Mouse (Mus musculus) frontal cortex, postnatal 25 days (tissue): ENCODE measurements around the gene Gm44511.

Experiments used
- DNase-seq, 2 experiments: peaks; one replicate each; pipeline ENCODE4 v3.0.0; 2022; ENCODE audit warnings: low spot score in 2 of 2

Gene Gm44511

GRCm38 (mm10) chr6:128826132-128826531, at the start of gene Gm44511, which contains the start of gene Klrb1b:
Gene Gm44511 (minus strand): TSS chr6:128826315.
Gene Klrb1b (minus strand): TSS chr6:128826331.
- no peak for DNase-seq

GRCm38 (mm10) chr6:128871910-128872610, 45.9 kb upstream of the Gm44511 start:
- no peak for DNase-seq

DNA sequence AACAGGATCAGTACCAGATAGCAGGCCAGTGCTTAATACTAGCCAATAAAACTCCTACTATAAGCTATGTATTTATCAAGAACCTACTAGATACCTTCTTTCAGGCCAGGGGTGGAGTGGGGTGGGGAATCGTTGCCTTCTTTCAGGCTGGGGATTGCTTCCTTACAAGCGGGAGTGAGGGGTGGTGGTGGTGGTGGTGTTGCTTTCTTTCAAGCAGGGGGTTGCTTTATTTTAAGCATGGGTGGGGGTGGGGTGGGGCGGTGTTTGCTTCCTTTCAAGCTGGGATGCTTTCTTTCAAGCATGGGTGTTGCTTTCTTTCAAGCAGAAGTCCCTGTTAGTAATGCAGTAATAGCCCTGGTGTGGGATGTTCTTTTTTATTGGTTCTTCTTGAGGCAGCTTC, 42.7 kb upstream of the Gm44511 start:
- no peak for DNase-seq

GRCm38 (mm10) chr6:128857976-128858375, 31.9 kb upstream of the Gm44511 start:
- DNase-seq = no peak

GRCm38 (mm10) chr6:128856250-128856649, 30.1 kb upstream of the Gm44511 start:
- no peak for DNase-seq

- DNase-seq = no peak
Observed at GRCm38 (mm10) chr6:128855477-128855876, 29.4 kb upstream of the Gm44511 start.

DNA sequence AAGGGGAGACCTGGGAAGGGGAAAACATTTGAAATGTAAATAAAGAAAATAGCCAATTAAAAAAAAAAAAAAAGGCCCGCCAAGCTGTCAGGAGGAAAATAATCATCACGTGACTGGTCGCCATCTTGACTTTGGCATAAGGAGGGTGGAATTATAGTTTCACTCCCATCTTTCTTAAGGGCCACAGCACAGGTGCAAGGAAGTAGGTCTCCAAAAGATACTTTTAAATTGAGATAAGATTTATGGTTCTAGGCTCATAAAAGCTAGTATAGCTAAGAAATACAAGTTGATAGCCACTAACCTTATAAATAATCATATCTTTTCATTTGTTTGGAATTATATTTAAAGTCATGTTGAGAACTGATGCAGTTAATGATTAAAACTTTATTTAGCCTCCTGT, 28.8 kb upstream of the Gm44511 start:
- no peak for DNase-seq

DNA sequence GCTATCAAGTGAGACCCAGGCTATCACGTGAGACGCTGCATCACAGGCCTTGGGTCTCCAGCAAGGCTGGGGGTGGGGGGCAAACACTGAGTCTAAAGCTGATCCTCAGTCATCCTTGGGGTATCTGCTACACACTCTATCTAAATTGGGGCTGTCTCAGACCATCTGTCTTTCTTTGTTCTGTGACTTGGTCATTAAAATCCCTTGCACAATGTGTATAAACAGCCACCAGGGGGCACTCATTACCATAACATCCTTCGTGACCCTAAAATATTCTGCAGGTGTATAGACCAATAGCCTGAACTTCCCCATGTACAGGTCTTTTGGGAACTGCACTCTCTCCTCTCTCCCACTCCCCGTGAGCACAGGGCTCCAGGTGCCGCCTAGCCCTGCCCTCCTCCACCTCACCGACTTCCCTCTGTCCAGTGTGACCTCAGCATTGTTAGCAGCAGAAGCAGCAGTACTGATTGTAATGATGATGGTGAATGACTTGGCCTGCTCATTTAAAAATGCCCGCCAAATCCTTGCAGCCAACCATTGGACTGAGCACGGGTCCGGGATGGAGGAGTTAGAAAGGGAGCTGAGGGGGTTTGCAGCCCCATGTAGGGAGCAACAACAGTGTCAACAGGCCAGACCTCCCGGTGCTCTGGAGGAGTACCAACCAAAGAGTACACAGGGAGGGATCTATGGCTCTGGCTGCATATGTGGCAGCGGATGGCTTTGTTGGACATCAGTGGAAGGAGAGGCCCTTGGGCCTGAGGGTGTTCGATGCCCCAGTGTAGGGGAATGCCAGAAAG, 28.1 kb upstream of the Gm44511 start:
- peak in 1 of 2 experiments; percentile 61 for DNase-seq

DNA sequence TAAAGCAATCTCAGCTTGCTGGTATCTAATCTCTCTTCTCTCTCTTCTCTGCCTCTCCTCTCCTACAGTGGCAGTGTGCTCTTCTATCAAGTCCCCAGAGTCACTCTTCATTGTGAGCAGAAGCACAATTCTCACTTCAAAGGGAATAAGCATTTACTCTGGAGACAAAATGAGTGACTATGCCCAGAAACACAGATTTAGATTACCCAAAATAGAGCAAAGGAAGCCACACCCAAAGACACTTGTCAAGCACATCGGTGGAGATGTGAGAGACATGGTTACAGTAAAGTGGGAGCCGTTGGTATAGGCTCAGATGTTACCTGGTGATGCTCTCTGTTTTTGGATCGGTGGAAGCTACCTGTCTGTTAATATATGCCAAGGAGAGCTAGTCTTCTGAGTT, 26.7 kb upstream of the Gm44511 start:
- no peak for DNase-seq

DNA sequence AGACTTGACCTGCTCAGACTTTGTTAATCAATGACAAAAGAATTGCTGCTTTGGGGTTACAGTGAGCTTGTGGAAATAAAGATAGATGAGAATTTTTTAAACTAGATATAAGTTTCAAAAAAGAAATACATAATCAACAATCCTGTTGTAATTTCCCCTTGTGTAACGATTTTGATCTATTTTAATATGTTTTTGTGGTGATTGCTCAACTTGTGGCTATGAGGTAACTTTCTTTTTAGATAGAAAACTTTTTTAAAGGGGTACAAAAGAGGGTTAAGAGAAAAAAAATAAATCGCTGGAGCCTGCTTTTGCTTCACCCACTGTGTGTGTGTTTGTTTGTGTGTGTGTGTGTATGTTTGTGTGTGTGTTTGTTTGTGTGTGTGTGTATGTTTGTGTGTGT, 25.0 kb upstream of the Gm44511 start:
- DNase-seq = no peak

- no peak for DNase-seq
Observed at GRCm38 (mm10) chr6:128850671-128851070, 24.6 kb upstream of the Gm44511 start.

GRCm38 (mm10) chr6:128849902-128850301, 23.8 kb upstream of the Gm44511 start:
- DNase-seq = no peak

- DNase-seq = no peak
Observed at GRCm38 (mm10) chr6:128847401-128847800, 21.3 kb upstream of the Gm44511 start.

DNA sequence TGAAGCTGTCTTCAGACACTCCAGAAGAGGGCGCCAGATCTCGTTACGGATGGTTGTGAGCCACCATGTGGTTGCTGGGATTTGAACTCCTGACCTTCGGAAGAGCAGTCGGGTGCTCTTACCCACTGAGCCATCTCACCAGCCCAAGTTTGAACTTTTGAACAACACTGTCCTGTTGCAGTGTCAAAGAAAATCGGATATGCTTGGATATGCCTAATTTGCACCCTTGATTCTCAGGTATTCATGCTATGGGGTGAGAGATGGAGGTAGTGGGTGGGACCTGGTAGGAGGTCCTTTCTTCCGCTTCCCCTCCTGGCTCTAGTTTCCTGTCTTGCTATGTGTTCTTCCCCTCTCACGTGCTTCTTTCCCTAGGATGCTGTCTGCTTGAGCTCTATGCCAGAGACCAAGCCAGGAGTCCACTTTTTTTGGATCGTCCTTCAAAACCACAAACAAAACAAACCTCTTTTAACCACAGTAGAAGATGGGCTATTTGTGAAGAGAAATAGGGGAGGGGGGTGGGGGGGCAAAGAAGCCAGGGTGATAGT, 20.0 kb upstream of the Gm44511 start:
- DNase-seq = no peak

DNA sequence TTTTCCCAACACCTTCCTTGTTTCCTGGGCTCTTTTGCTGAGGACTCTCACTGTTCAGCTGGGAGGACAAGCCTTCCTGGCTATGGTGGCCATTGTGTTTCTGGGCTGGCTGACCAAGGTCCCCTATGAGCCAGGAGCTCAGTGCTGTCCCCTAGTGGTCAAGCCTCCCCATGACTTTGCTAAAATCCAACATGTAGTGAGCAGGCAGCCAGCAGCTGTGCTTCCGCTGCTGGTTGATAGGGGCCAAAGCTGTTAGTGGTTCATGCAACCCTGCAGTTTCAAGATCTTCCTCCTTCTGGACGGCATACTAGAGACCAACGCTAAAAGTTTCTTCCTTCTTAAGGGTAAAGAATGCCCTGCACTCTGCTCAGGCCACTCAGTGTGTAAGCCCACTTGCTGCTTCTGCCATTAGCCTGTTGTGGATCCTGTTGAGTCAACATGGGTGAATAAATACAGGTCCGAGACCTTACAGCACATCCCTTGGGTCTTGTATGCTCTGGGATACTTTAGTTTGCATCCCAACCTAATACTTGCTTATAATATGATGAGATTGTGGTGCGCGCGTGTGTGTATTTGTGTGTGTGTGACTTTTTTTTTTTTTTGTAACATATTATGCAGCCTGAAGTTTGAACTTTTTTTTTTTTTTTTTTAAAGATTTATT, 19.3 kb upstream of the Gm44511 start:
- DNase-seq = peak; percentile 74 to 79

- DNase-seq = no peak
Observed at GRCm38 (mm10) chr6:128844586-128845080, 18.5 kb upstream of the Gm44511 start.

- DNase-seq = no peak
Observed at GRCm38 (mm10) chr6:128844131-128844530, 18.0 kb upstream of the Gm44511 start.

DNA sequence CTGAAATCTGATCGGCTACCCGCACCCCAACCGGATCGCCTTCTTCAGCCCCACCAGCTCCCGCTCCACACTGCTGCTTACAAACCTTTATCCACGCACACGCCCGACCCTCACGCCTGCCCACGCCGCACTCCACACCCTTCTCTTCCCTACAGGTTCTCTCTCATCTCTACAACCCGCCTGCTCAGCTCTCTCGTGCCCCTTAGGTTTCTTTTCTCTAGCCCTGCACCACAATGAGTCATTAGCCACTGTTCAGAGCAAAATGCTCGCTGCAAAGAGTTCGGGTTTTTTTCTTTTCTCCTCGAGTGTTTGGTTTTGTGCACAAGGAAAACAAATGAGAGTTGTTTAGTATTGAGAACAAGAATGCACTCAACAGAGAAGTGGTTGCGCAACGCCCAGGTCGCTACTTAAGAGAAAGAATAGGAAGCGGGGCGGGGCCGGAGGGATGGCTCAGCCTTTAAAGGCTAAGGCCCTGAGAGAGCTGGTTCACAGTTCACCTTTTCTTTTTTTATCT, 17.4 kb upstream of the Gm44511 start:
- DNase-seq = no peak

DNA sequence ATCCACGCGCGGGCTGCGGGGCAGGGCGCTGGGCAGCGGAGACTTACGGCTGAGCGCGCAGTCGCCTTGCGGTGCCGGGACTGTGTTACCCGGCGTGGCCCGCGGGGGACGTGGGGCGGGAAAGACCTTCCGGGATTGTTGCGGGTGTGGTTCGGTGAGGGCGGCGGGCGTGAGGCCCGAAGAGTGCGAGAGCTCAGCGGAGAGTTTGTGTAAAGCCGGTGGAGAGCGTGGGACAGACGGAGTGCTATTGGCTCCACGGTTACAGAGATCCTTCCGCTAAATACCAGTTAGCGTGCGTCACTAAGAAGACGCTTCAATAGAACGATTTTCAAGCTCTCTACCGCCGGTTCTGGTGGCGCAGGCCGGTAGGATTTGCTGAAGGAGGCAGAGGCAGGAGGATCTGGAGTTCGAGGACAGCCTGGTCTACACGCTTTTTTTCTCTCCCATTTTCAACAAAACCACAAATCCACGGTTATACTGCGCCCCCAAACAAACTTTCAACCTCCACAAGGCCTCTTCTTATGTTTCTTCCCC, 16.9 kb upstream of the Gm44511 start:
- peak; percentile 90 to 97 for DNase-seq

DNA sequence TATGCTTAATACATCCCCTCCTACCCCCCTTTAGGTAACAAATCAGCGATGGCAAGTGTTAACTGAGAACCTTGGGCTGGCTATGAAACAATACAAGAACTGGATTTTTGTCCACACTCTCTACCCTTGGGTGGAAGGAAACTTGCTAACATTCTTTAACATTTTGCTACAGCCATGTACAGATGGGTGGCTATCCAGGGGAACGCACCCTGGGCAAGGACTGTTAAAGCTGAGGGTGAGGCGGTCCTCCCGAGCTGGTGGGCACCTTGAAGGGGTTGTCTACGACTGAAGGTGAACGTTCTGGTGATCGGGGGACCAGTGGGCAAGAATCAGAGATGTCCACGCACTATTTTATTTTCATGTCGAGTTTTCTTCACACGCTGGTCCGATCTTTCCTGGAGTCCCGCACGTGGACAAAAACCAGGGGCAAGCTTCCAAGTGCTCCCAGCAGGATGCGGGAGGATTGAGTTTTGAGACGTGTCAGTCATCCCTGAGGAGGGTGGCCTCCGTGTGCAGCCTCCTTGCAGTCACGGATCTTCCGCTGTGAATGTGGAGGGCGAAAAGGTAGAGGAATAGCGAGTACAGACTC, 16.3 kb upstream of the Gm44511 start:
- peak in 1 of 2 experiments; percentile 49 for DNase-seq
